Mouse (Mus musculus): ENCODE measurements around the gene Sec24b.

The Sec24b gene

DNA sequence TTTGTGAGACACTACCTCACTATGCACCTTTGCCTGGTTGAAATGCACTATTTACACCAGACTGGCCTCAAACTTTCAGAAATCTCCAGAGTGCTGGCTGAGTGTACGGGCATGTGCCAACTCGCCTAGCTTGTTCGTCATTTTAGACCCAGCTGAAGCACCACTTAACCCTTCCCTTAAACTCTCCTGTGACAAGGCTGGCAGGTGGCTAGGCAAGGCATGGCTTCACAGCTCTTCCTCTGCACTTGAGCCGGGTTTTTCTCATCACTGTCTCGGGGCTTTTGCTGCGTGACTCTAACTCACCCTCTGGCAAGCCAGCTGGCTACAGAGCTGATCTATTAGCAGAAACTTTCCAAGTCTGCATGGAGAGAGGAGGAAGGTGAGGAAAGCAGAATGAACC lies 6.8 kb downstream of the Sec24b start:
- no peak for DNase-seq (ENCODE audit: low spot score)

DNA sequence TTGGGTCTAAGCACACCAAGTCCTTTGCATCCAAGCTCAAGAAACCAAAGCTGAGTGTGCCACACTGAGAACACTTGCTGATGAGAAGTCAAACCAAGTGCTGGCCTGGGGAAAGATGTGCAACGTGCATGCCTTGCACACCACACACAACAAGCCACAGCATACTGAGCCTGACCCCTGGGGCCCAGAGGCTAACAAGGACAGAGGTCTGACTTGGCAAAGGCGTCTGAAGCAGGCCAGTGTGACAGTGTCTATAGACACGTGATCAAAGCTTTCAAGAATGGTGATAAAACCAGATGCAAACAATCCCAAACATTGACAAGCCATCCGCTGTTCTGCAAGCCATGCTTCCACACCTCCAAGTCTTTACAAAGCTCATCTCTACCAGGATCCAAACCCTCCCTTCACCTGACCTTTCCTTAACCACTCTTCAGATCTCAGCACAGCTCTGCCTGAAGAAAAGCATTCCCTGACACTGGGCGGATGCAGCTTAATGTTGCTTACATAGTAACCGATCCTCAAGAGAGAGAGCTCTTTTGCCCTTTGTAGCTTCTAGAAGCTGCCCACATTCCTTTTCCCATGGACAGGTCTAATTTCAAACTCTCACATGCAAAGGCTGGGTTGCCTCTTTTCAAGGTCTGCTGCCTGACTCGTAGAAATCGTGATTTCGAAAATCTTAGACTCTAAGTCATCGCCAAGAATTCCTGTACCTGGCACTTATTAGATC lies 7.8 kb downstream of the Sec24b start:
- DNase-seq (ENCODE audit: low spot score) = no peak

DNA sequence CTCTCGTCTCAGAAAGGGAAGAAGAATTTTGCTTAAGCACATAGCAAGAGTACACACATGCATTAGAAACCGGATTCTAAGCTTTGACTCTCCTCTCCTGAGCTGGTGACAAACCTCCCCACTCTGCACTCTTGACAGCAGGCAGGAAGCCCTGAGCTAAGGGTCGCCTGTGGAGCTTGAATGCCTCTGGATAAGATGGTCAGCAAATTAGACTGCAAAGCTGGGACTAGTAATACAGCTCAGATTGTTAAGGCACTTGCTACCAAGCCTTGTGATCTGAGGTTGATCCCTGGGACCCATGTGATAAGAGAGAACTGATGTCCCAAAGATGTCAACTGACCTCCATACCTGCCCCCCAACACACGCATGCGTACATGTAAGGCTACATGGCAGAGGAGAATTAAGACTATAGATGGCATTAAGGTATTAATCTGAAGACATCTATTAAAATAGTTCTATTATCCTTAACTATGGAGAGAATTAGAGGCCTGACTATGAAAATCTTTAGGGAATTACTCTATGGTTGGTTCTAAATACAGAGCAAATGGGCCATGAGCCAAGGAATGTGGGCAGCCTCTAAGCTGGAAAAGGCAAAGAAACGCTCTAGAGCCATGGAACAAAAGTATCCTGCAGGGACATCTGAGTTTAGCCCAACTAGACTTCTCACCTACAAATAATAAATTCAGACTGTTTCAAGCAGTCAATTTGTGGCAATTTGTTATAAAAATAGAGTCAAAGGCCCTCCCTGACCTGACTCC lies 8.6 kb downstream of the Sec24b start:
- no peak for DNase-seq (ENCODE audit: low spot score)

DNA sequence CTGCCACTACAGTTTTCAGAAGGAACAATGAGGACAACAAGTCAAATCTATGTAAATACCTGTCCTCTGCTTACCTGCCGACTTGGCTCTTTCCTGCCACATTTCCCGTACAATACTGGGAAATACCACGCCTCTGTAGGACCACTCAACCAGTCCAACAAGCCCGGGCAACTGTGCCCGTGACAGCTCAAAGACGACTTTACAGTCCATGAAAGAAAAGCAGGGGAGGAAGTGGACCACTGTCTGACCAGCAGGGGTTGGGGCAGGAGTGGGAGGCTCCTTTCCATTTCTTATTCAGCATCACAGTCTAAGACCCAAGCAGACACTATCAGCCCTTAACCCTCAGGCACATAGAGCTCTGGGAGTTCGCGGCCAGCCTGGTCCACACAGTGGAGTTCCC lies 9.2 kb downstream of the Sec24b start:
- no peak for DNase-seq (ENCODE audit: low spot score)

DNA sequence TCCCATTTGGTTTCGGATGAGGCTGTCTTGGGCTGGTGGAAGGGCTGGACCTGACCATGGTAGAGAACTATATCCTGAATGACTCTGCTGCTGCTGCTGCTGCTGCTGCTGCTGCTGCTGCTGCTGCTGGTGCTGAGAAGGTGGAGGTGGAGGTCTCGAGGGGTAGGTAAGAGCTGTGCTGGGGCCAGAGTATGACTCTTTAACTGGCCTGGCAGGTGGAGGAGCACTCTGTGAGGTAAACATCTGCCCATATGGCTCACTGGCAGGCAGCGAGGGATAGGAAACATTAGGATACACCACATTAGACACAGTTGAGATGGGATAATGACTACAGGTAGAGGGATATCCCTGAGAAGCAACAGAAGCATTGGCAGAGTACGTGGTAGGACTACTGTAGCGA lies 20.6 kb downstream of the Sec24b start:
- DNase-seq (ENCODE audit: low spot score) = no peak

DNA sequence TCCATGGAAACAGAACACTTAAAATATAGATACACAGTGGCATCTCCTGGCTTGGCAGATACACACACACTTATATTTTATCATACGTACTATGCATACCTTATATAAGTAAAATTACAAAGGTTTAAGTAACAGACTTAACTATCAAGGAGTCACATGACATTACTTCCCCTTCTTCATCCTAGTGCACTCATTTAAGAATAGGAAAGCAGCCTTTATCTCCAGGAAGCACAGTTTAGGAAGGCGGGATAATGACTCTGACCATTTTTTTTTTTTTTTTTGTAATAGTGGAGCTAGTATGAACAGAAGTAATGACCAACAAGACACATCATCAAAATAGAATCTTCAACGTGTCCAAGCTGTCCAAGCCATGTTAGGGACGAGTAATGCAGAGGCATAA lies 21.3 kb downstream of the Sec24b start:
- no peak for DNase-seq (ENCODE audit: low spot score)

DNA sequence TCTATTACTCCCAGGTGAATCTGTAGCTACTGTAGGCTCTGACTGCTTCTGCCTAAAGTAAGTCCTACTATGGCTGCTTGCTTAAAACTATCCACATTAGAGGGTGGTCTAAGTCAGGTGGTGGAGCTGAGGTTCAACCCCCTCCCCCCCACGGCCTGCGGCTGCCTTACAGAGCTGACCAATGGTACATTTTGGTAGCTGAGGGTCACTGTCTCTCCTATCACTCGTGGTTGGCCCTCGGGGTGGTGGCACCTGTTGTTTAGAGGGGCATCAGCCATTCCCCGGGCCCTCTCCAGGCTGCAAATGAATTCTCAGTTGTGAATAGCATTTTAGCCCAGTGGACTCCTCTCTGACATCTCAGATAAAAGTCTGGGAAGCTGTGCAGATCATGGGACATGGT lies 32.6 kb downstream of the Sec24b start:
- no peak for DNase-seq (ENCODE audit: low spot score)

DNA sequence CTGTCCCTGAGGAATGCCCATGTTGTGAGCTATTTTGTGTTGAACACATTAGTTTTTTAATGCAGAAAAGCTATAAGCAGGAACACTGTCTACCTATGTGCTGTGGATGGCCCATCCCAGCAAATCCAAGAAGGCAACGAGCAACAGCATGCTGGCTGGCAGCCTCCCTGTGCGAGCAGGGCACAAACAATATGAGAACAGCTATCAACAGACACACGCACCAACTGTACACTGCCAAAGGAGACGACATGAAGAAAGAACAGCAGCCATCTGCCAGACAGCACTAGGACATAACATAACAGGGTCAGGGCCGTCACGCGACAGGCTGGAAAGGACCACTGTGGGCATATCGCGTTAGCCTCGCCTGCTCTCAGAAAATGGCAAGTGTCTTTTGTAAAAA lies 35.2 kb downstream of the Sec24b start:
- no peak for DNase-seq (ENCODE audit: low spot score)

DNA sequence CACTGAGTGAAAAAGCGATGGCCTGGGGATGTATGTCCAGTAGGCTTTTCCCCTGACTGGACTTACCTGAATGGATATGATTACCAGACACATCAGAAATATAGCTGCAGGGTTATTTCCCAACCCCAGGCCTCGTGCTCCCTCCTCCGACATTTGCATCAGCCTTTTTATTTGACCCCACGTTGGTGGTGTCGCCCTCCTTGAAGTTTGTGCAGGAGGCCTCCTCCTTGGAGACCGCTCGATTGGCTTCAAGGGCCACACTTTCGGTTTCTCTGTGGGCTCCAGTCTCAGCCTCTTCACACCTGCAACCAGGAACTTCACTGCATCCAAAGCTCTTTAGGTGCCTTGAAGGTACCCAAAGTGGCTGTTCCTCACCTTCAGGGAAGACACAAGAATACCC lies 35.8 kb downstream of the Sec24b start:
- DNase-seq (ENCODE audit: low spot score) = no peak

DNA sequence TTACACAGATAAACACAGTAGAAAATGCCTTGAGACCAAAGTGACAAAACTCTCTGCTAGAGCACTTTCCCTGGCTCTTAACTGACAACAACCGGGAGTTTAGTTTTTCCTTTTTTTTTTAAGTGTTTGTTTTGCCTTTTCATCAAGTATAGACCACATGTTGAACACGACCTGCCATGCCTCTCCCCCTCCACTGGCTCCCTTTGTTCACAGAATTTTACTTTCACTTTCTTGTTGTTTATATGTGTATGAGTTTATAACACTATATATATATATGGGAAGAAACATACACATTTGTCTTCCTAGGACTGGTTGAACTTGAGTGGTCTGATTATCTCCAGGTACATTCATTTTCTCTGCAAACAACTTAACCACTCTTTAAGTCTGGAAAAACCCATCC lies 48.4 kb downstream of the Sec24b start:
- no peak for DNase-seq (ENCODE audit: low spot score)

DNA sequence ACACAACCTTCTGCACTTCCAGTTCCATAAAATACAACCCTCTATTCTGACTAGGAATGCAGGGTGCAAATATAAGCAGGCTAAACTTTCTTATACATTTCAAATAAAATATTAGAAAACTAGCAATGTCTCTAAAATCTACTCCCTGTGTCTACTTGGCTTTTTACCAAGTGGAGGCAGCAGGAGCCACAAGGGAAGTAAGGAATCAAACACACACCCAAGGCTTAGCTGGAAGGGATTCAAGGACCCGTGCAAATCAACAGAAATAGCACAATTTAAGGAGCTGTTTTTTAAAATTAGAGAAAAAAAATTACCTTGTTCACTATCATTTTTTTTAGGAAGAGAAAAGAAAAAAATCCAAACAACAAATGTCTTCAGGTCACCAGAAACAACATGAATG lies 50.1 kb downstream of the Sec24b start:
- no peak for DNase-seq (ENCODE audit: low spot score)

DNA sequence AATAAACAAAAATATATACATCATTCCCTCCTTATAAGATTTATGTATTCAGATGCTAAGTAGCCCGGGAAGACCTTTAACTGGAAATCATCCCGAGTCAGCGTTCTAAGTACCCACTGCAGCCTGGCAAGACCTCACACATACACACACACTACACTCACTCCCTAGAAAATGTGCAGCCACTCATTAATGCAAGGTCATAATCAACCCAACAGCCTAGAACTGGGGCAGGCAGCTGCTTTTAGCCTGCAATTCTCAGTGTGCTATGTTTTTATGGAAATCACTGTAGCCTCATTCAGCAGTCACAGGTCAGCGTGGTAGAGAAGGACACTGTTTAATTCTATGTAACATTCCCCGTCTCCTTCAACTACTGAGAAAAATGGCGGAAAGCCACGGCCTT lies 55.2 kb downstream of the Sec24b start:
- no peak for DNase-seq (ENCODE audit: low spot score)

DNA sequence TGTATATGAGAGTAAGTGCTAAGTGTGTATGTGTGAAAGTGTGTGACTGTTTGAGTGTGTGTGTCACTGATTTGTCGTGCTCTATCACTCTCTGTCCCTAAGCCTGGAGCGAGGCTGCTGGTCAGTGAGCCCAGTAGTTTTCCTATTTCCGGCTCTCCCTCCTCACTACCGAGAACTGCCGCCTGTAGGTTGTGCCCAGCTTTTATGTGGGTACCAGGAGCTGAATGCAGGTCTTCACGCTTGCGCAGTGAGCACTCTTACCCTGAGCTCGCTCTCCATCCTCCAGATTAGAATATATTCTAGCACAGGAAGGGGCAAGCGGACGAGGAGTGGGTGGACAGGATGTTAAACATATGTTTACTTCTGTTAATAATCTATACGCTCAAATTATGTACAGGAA lies 60.4 kb downstream of the Sec24b start:
- no peak for DNase-seq (ENCODE audit: low spot score)

DNA sequence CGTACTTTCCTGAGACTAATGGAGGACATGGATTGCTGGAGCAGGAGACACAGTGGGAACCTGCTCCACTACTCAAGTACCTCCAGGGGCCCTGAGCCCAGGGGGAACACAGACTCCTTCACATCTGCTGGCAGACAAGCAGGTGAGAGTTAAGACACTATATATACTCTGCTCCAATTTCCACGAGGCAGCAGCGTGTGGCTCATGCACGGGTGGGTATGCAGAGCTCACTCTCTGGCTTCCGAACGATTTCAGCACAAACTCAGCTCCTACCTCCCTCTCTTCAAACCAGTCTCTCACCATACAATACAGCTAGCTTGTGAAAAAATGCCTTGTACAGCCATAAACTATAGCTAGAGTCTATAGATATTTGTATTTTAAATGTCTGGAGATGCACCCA lies 62.8 kb downstream of the Sec24b start:
- no peak for DNase-seq (ENCODE audit: low spot score)

DNA sequence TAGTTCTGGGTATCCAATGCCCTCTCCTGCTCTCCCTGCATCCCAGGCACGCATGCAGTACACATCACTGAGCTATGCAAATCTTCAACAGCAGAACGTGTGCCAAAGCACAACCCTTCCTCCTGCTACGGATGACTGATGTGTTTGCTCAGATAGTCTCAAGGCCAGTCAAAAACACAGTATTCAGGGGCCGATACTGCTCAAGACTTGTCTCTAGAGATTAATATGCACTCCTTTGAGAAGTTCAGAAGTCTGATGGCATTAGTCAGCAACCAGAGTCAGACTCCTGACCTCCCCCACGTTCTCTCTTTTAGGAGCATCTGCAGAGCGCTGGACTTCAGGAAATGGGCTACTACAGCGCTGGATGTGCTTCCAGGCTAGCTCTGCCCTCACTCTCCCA lies 63.4 kb downstream of the Sec24b start:
- DNase-seq (ENCODE audit: low spot score) = no peak

DNA sequence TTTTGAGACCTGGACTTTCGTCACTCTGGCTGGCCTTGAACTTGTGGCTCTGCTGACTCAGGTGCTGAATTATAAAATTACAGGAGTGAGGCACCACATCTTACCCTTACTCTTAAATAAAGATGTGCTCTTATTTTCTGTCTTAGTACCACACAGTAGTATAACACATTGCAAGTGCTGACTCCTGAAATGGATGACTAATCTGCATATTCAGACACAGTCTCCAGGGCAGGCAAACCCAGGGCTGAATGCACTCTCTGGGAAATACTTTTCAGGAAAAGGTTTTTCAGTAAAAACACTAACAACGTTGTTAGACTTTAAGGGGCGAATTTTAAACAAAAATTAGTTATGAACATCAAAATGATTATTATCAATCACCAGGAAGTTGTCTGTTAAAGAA lies 64.0 kb downstream of the Sec24b start:
- DNase-seq (ENCODE audit: low spot score) = no peak

DNA sequence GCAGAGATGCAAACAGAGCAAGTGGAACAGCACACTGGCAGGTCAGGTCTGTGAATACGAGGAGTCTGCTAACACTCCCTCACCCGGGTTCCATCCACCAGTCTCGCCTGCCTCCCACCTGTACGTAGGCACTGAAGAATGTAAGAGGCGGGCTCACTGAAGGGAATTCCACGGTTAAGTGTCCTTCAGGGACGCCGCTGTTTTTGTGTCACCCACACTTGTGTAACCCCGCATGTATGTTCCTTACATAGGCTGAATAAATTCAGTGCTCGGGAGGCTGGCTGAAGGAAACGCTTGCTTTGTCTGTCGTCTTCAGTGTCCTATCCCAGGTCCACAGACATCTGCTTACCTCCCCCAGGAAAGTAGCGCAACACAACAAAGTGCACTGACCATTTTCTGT lies 74.1 kb downstream of the Sec24b start:
- no peak for DNase-seq (ENCODE audit: low spot score)

DNA sequence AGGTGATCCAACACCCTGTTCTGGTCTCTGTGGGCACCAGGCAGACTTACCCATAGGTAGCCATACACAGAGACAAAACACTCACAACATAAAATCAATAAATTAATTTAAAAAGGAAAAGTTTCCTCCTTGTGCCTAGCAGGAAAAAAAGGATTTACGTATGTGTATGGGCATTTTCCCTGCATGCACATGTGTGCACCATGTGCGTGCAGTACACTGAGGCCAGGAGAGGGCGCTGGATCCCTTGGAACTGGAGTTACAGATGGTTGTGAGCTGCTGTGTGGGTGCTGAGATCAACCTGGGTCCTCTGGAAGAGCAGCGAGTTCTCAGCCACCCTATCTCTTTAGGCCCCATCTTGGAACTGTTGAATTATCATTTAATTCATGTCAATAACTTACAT lies 76.0 kb downstream of the Sec24b start:
- DNase-seq (ENCODE audit: low spot score) = no peak

DNA sequence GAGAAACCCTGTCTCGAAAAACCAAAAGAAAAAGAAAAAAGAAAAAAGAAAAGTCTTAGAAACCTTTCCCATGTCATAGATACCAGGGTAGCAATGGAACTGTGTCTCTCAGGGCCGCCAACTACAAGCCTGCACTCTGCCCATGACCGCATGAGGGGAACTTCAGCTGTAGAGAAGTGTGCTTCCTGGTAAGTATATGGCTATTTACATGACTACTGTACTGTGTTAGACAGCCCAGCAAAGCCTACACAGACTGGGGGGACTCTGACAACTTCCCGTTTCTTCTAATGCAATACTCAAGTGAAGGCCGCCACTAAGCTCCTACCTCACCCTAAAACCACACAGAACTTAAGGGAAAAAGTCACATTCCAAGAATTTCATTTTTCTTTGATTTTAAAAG lies 76.6 kb downstream of the Sec24b start:
- DNase-seq (ENCODE audit: low spot score) = no peak

DNA sequence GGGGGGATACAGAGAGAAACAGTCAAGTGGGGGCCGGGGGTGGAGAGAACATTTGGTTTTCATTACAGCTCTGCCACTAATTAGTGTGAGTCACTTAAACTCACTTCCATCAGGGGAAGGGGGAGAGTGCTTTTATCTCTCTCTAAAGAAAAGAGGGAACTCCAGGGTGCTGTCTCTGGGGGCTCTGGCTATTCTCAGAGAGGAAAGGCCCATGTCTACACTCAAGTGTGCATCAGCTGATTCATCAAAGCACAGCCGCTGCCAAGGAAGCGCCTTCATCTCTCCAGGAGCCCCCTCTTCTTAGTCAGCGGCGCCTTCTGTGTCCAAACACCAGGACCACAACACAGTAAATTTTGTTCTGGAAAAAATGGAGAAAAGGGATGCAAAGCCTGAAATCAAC lies 79.1 kb downstream of the Sec24b start:
- DNase-seq (ENCODE audit: low spot score) = no peak

DNA sequence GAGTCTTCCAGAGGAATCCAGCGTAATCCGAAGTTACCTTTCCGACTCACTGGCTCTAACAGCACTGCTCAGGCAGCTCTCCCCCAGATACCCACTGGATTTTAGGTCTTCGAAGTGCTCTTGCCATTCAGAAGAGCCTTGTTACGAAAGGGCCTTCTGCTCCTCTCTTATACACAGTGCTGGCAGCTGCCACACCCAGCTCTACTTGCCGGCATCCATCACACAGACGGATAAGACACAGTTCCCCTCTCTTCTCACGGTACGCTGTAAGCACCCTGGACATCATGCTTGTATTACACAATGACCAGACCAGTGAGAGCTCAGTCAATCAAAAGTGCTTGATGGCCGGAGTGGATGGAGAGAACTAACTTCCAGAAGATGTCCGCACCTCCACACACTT lies 79.6 kb downstream of the Sec24b start:
- DNase-seq (ENCODE audit: low spot score) = no peak

DNA sequence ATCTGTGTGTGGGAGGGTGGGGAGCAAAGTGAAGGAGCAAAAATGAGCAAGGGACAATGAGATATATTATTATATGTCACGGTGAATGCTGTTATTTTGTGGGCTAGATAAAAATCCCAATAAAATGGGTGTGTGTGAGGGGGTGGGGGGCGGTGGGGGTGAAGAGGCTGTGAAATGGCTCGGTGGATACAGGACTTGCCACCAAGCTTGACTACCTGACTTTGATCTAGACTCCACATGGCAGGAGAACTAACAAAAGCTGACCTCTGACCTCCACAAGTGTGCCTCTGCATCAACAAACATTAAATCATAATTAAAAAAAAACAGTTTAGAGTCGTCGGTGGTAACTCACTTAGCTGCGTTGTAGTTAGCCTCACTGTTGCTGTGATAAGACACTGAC lies 81.8 kb downstream of the Sec24b start:
- DNase-seq (ENCODE audit: low spot score) = no peak

DNA sequence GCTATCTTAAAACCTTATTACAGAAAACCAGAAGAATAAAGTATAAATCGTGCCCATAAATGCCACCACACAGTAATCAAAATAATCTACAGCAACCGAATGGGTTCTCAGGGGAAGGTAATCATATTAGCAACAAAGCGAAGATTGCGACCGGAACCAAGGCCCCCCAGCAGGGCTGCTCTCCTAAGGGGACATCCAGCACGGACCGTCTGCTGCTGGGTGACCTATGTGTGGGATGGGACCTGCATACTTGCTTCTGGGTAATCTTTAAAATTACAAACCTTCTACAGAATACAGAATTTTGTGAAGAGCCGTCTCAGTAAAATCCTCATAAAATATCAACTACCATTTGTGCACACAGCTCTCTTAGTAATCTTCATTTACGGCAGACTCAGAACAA lies 82.6 kb downstream of the Sec24b start:
- no peak for DNase-seq (ENCODE audit: low spot score)

DNA sequence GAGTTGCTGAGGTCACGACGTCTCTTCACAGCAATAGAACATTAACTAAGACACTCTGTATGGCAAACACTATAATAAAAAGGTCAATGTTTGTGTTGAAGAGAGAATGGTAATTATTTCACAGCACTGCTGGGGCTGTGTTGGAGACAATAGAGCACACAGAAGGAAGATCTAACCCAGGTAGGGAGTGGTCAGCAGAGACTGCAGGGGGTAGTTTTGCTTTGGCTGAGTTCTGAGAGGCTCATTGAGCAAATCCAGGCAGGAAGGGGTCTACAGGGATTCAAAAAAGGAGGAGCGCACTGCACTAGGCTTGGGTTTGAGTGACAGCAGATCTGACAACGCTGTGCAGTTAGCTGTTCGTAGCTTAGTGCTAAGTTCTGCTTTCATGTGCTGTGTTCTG lies 85.0 kb downstream of the Sec24b start:
- no peak for DNase-seq (ENCODE audit: low spot score)
